Mouse (Mus musculus): ENCODE measurements around the gene Uba7. TPM values are rescaled to one million over a fixed set of nuclear protein-coding genes. Genes with fewer than 3 reads are reported as not detected.

The Uba7 gene
- 1 to 10 TPM; 2.7 to 3.3 TPM for total RNA-seq (2021)
- long read RNA-seq, experiment 1: 0 reads
- long read RNA-seq, experiment 2, partial matches to known transcripts: 1 of 1 reads
- long read RNA-seq, experiment 2, other reads (novel, unspliced or antisense): 0 of 1 reads

- DNase-seq: no peak
- intact Hi-C loops (cut with DNase I): no loop called here
Measured at GRCm38 (mm10) chr9:107975399-107976386, at the start of gene Uba7. TSS of gene Uba7 (plus strand) at chr9:107975505.

GRCm38 (mm10) chr9:107926920-107927420 is 48.3 kb upstream of the Uba7 start:
- intact Hi-C loops (cut with DNase I): no loop called here
- no peak for DNase-seq

- intact Hi-C loops (cut with DNase I): no loop called here
- no peak for DNase-seq
Measured at GRCm38 (mm10) chr9:107927749-107928148, 47.6 kb upstream of the Uba7 start.

GRCm38 (mm10) chr9:107928169-107928568 is 47.1 kb upstream of the Uba7 start, which contains the start of gene Actl11:
TSS of gene Actl11 (plus strand) at chr9:107928469.
- DNase-seq: no peak
- intact Hi-C loops (cut with DNase I): no loop called here

- intact Hi-C loops (cut with DNase I): no loop called here
- DNase-seq: no peak
Measured at GRCm38 (mm10) chr9:107932221-107932620, 43.1 kb upstream of the Uba7 start.

GRCm38 (mm10) chr9:107934146-107934545 is 41.2 kb upstream of the Uba7 start:
- intact Hi-C loops (cut with DNase I): no loop called here
- no peak for DNase-seq

GRCm38 (mm10) chr9:107935374-107935773 is 39.9 kb upstream of the Uba7 start, which contains the start of gene Camkv:
TSS of gene Camkv (plus strand) at chr9:107935674.
- no peak for DNase-seq
- intact Hi-C loops (cut with DNase I): no loop called here

- intact Hi-C loops (cut with DNase I): no loop called here
- no peak for DNase-seq
Measured at GRCm38 (mm10) chr9:107935790-107936214, 39.5 kb upstream of the Uba7 start.

GRCm38 (mm10) chr9:107936215-107936822 is 39.0 kb upstream of the Uba7 start:
- intact Hi-C loops (cut with DNase I): no loop called here
- DNase-seq: no peak

- intact Hi-C loops (cut with DNase I): no loop called here
Measured at GRCm38 (mm10) chr9:107936831-107937230, 38.5 kb upstream of the Uba7 start.

GRCm38 (mm10) chr9:107947241-107948194 is 27.8 kb upstream of the Uba7 start:
- intact Hi-C loops (cut with DNase I): no loop called here
- DNase-seq: no peak

More at GRCm38 (mm10) chr9:107936831-107937230, 38.5 kb upstream of the Uba7 start:
- DNase-seq: no peak

GRCm38 (mm10) chr9:107949184-107949921 is 26.0 kb upstream of the Uba7 start:
- intact Hi-C loops (cut with DNase I): no loop called here
- DNase-seq: no peak

- DNase-seq: no peak
- intact Hi-C loops (cut with DNase I): no loop called here
Measured at GRCm38 (mm10) chr9:107949922-107950235, 25.4 kb upstream of the Uba7 start, which contains the start of gene Traip. TSS of gene Traip (plus strand) at chr9:107950136.

GRCm38 (mm10) chr9:107950460-107951355 is 24.6 kb upstream of the Uba7 start:
- DNase-seq: peak; percentile 84 to 92
- intact Hi-C loops (cut with DNase I): no loop called here

GRCm38 (mm10) chr9:107955613-107956289 is 19.6 kb upstream of the Uba7 start:
- intact Hi-C loops (cut with DNase I): no loop called here
- no peak for DNase-seq

- intact Hi-C loops (cut with DNase I): no loop called here
- no peak for DNase-seq
Measured at GRCm38 (mm10) chr9:107957141-107957540, 18.2 kb upstream of the Uba7 start.

GRCm38 (mm10) chr9:107959896-107960295 is 15.4 kb upstream of the Uba7 start:
- intact Hi-C loops (cut with DNase I): no loop called here
- no peak for DNase-seq

GRCm38 (mm10) chr9:107960928-107961327 is 14.4 kb upstream of the Uba7 start:
- intact Hi-C loops (cut with DNase I): no loop called here
- no peak for DNase-seq
